Mouse (Mus musculus) ES-Bruce4 (cell line): Measurements from ENCODE around the gene 3110018I06Rik.

Source experiments
- CTCF ChIP-seq: IDR thresholded peaks from one replicate; pipeline ENCODE4 v1.8.1; 2011; ENCODE audit warnings: low read depth, low read length
- POLR2A ChIP-seq: IDR thresholded peaks from one replicate; pipeline ENCODE4 v1.8.1; 2011; ENCODE audit warnings: low read length; ENCODE audit not compliant: insufficient read depth

GRCm38 (mm10) chr12:107476441-107477291, 11.8 kb upstream of the 3110018I06Rik start:
- TF ChIP-seq CTCF (no peak), POLR2A (no peak)
